Mouse (Mus musculus) bone marrow, adult 2 months (tissue): Measurements from ENCODE around the gene Olfr1195.

ENCODE experiments used
- CTCF ChIP-seq: fragments of 200-500 bp; IDR thresholded peaks from 2 replicates; pipeline ENCODE4 v1.5.1; 2011; ENCODE audit warnings: low read length, control low read depth; ENCODE audit not compliant: control insufficient read depth, insufficient read depth
- POLR2A ChIP-seq: fragments of 200-500 bp; IDR thresholded peaks from 2 replicates; pipeline ENCODE4 v1.6.1; 2011; ENCODE audit warnings: low read depth, mild to moderate bottlenecking, control low read depth, low read length, borderline replicate concordance; ENCODE audit not compliant: control insufficient read depth

DNA sequence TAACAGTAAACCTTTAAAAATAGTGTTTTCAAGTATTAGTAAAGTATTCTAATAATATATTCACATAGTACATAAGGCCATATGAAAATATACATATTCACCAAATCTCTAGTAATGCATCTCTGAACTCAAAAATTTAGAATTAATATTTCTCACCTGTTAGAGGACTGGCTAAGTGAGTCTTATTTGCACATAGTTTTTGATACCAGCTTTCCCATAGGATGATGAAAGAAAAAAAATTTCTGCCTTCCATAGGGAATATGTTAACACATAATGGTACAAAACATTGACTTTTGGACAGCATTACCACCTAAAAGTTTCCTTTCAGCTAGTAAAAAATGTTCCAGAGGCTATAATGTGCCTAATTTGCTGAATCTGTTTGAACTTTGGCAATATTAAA lies at the start of gene Olfr1195:
- TF ChIP-seq CTCF (no peak), POLR2A (no peak)
